Mouse (Mus musculus) intestine, embryonic 14.5 days (tissue): Measurements from ENCODE around the gene Nbea. TPM values are rescaled to one million over a fixed set of nuclear protein-coding genes. Genes with fewer than 3 reads are reported as not detected.

Experiments used
- ATAC-seq: fragments of 200-750 bp; cut with Nextera tagmentation; replicated peaks from 2 replicates; pipeline ENCODE4 v1.8.0; 2017; ENCODE audit warnings: low read depth, moderate number of reproducible peaks, moderate TSS enrichment, moderate library complexity; ENCODE audit not compliant: low FRiP score, low TSS enrichment
- DNase-seq: peaks from one replicate; pipeline ENCODE4 v3.0.0-alpha.2; 2018; ENCODE audit warnings: low spot score
- H3K27ac ChIP-seq: fragments of 300-500 bp; sonication (generic); 2 replicates; pipeline ENCODE4 v1.5.1; 2014; ENCODE audit warnings: low read depth, mild to moderate bottlenecking, control low read depth
- H3K27me3 ChIP-seq: fragments of 300-500 bp; sonication (generic); replicated peaks from 2 replicates; pipeline ENCODE4 v1.6.1; 2014; ENCODE audit warnings: low read length, control low read depth; ENCODE audit not compliant: control insufficient read depth, insufficient read depth
- H3K36me3 ChIP-seq: fragments of 300-500 bp; sonication (generic); 2 replicates; pipeline ENCODE4 v1.6.1; 2014; ENCODE audit warnings: low read length, control low read depth; ENCODE audit not compliant: control insufficient read depth, insufficient read depth
- H3K4me1 ChIP-seq: fragments of 300-500 bp; sonication (generic); replicated peaks from 2 replicates; pipeline ENCODE4 v1.6.1; 2014; ENCODE audit warnings: low read length, control low read depth, mixed read lengths; ENCODE audit not compliant: control insufficient read depth, insufficient read depth
- H3K4me2 ChIP-seq: fragments of 300-500 bp; sonication (generic); 2 replicates; pipeline ENCODE4 v1.6.1; 2014; ENCODE audit warnings: low read length
- H3K4me3 ChIP-seq: fragments of 300-500 bp; sonication (generic); 2 replicates; pipeline ENCODE4 v1.5.1; 2014; ENCODE audit warnings: low read depth, low read length, control low read depth, mixed read lengths
- H3K9ac ChIP-seq: fragments of 300-500 bp; sonication (generic); 2 replicates; pipeline ENCODE4 v1.6.1; 2014; ENCODE audit warnings: mild to moderate bottlenecking, low read length
- H3K9me3 ChIP-seq: fragments of 300-500 bp; sonication (generic); 2 replicates; pipeline ENCODE4 v1.6.1; 2016; ENCODE audit warnings: low read length, control low read depth; ENCODE audit not compliant: control insufficient read depth
- WGBS: fragments of 180-500 bp; shearing (Covaris S2); extraction: QIAGEN DNeasy Blood & Tissue Kit; methylation state at CpG from one replicate; pipeline ENCODE4 v1.1.7; 2014; 5-methylcytosine and 5-hydroxymethylcytosine counted together
- polyA plus RNA-seq: library from polyadenylated mRNA; unstranded; fragments of >200 nt; fragmentation: Nextera tagmentation; extraction: Ambion mirVana; gene quantifications from 2 replicates; pipeline ENCODE4 v1.2.1, GENCODE M21; 2014

The Nbea gene
- polyA plus RNA-seq, 1 experiment from 2014 or later = 18.7 TPM

- peak overlapping the region; percentile 23; the same call in 1 of the 2 replicates for H3K27ac ChIP-seq
These were observed 396.5 kb downstream of the Nbea start for GRCm38 (mm10) chr3:55786835-55787486.

GRCm38 (mm10) chr3:55785981-55786725 is 397.3 kb downstream of the Nbea start:
- Histone ChIP-seq H3K36me3 (no peaks in the 10 kb centered on the region), H3K4me2 (no peak overlapping the region), H3K4me3 (peak overlapping the region; percentile 18), H3K4me1 (peaks cover 10% of the 10 kb centered on the region; the same call in 1 of the 2 replicates), H3K9ac (no peak overlapping the region), H3K27ac (no peak overlapping the region), H3K27me3 (peaks cover 70% of the 10 kb centered on the region), H3K9me3 (no peaks in the 10 kb centered on the region)
- DNase-seq (peak; percentile 66), ATAC-seq (no peak)
- 38% methylated on average over 3 of the region's 3 CpGs for WGBS

More at GRCm38 (mm10) chr3:55786835-55787486, 396.5 kb downstream of the Nbea start:
- H3K36me3 ChIP-seq = no peaks in the 10 kb centered on the region
- H3K9ac ChIP-seq = peak overlapping the region; percentile 40; the same call in 1 of the 2 replicates
- 25% methylated on average over 17 of the region's 17 CpGs for WGBS
- peak overlapping the region; percentile 65 for H3K4me2 ChIP-seq
- peak; percentile 78 for DNase-seq
- no peaks in the 10 kb centered on the region for H3K9me3 ChIP-seq
- peaks cover 10% of the 10 kb centered on the region; the same call in 1 of the 2 replicates for H3K4me1 ChIP-seq
- no peak for ATAC-seq
- H3K27me3 ChIP-seq = peaks cover 61% of the 10 kb centered on the region
- H3K4me3 ChIP-seq = peak overlapping the region; percentile 37

GRCm38 (mm10) chr3:55785266-55785980 is 398.1 kb downstream of the Nbea start:
- H3K9ac ChIP-seq = no peak overlapping the region
- H3K9me3 ChIP-seq = no peaks in the 10 kb centered on the region
- H3K27ac ChIP-seq = no peak overlapping the region
- H3K4me1 ChIP-seq = peaks cover 10% of the 10 kb centered on the region; the same call in 1 of the 2 replicates
- 60% methylated on average over 4 of the region's 4 CpGs for WGBS
- H3K36me3 ChIP-seq = no peaks in the 10 kb centered on the region
- peak overlapping the region; percentile 18 for H3K4me3 ChIP-seq
- peaks cover 77% of the 10 kb centered on the region for H3K27me3 ChIP-seq
- H3K4me2 ChIP-seq = no peak overlapping the region
- ATAC-seq (no peak), DNase-seq (peak; percentile 55)

GRCm38 (mm10) chr3:55784101-55784500 is 399.4 kb downstream of the Nbea start:
- Histone ChIP-seq H3K9ac (peak overlapping the region; percentile 31), H3K27me3 (peaks cover 87% of the 10 kb centered on the region), H3K27ac (no peak overlapping the region), H3K4me3 (peak overlapping the region; percentile 29), H3K9me3 (no peaks in the 10 kb centered on the region), H3K36me3 (no peaks in the 10 kb centered on the region), H3K4me1 (peaks cover 10% of the 10 kb centered on the region; the same call in 1 of the 2 replicates), H3K4me2 (peak overlapping the region; percentile 37; the same call in 1 of the 2 replicates)
- DNase-seq = peak; percentile 77
- no peak for ATAC-seq
- WGBS = 24% methylated on average over 7 of the region's 7 CpGs

DNA sequence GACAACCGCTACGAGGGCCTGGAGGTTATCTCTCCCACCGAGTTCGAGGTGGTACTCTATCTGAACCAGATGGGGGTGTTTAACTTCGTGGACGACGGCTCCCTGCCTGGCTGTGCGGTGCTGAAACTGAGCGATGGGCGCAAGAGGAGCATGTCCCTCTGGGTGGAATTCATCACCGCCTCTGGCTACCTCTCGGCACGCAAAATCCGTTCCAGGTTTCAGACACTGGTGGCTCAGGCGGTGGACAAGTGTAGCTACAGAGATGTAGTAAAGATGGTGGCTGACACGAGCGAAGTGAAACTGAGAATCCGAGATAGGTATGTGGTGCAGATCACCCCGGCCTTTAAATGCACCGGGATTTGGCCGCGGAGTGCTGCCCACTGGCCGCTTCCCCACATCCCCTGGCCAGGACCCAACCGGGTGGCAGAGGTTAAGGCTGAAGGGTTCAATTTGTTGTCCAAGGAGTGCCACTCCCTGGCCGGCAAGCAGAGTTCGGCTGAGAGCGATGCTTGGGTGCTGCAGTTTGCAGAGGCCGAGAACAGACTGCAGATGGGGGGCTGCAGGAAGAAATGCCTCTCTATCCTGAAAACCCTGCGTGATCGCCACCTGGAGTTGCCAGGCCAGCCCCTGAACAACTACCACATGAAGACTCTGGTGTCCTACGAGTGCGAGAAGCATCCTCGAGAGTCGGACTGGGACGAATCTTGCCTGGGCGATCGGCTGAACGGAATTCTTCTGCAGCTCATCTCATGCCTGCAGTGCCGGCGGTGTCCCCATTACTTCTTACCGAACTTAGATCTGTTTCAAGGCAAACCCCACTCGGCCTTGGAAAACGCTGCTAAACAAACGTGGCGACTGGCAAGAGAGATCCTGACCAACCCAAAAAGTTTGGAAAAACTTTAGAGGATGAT is 400.1 kb downstream of the Nbea start:
- 15% methylated on average over 45 of the region's 45 CpGs for WGBS
- H3K4me1 ChIP-seq = peaks cover 10% of the 10 kb centered on the region; the same call in 1 of the 2 replicates
- no peaks in the 10 kb centered on the region for H3K36me3 ChIP-seq
- H3K9me3 ChIP-seq = no peaks in the 10 kb centered on the region
- H3K9ac ChIP-seq = peak overlapping the region; percentile 31
- peaks cover 88% of the 10 kb centered on the region for H3K27me3 ChIP-seq
- no peak overlapping the region for H3K27ac ChIP-seq
- no peak for ATAC-seq
- DNase-seq = peak; percentile 78
- H3K4me2 ChIP-seq = peak overlapping the region; percentile 37
- H3K4me3 ChIP-seq = peak overlapping the region; percentile 29

DNA sequence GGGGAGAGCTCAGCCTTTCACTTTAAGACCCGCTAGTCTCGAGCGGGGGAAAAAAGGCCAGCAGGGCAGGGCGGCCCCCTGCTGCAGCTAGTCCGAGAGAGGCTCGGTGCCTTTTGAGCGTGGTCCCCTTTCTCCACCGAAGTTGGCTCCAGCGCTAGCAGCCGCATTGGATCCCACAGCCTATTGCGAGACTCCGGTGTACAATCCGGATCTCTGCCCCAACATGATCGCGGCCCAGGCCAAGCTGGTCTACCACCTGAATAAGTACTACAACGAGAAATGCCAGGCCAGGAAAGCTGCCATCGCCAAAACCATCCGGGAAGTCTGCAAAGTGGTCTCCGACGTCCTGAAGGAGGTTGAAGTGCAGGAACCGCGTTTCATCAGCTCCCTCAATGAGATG is 400.7 kb downstream of the Nbea start:
- Histone ChIP-seq H3K4me3 (peak overlapping the region; percentile 29), H3K36me3 (no peaks in the 10 kb centered on the region), H3K4me1 (peaks cover 10% of the 10 kb centered on the region; the same call in 1 of the 2 replicates), H3K27ac (0 out of 2 replicates have a peak overlapping the region, but pooled peaks have one; percentile 27), H3K4me2 (peak overlapping the region; percentile 37), H3K9ac (peak overlapping the region; percentile 31), H3K27me3 (peaks cover 92% of the 10 kb centered on the region), H3K9me3 (no peaks in the 10 kb centered on the region)
- DNase-seq (peak; percentile 77), ATAC-seq (no peak)
- WGBS = 14% methylated on average over 22 of the region's 22 CpGs

DNA sequence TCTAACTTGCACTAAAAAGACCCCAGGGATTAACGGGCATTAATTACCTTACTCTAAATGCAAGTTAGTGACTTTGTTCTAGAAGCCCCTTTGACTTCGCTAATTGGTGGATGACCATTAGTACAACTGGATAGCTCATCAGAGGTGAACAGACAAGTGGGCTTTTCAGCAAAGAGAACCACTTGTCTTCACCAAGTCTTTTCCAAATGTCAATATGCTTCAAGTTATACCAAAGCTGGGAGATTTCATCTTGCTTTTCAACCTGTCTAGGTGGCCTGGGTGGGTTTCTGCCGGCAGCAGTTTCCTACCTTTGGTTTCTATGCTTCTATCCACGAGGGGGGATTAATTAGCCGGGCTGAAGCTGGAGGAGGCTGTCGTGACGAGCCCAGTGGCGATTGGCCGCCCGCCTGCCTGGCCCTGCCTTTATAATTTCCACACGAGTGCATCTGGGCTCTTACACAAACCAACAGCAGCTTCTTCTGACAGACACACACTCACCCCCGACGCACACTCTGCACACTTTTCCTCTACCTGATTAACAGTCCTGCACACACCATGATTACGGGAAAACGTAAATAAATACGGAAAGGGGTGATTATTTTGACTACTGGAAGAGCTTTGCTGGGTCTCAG is 401.3 kb downstream of the Nbea start, which contains the start of gene Mab21l1:
Mab21l1 (plus strand) TSS at position 455 of the 632 bp plus-strand sequence.
- Histone ChIP-seq H3K9me3 (no peaks in the 10 kb centered on the region), H3K4me1 (peaks cover 10% of the 10 kb centered on the region; the same call in 1 of the 2 replicates), H3K27ac (0 out of 2 replicates have a peak within 1 kb of the TSS, but pooled peaks have one; percentile 27), H3K4me2 (peak within 1 kb of the TSS; percentile 37), H3K4me3 (peak within 1 kb of the TSS; percentile 29), H3K9ac (peak within 1 kb of the TSS; percentile 31), H3K27me3 (peaks cover 86% of the 10 kb centered on the region), H3K36me3 (no peaks in the 10 kb centered on the region)
- ATAC-seq = no peak
- peak; percentile 67 for DNase-seq
- 18% methylated on average over 16 of the region's 16 CpGs for WGBS
